In genomic region chr6:82402501-82403495, GRCm38 (mm10) we compare ENCODE assay signal across 8 mouse cellular contexts. TPM values are rescaled to one million over a fixed set of nuclear protein-coding genes. Genes with fewer than 3 reads are reported as not detected.
DNase-seq lines count a peak whose midpoint lies in the region; ATAC-seq and TF ChIP-seq lines count a peak whose summit lies in the region.

No protein-coding gene starts in this region.

- no peak overlapping the region for H3K27ac ChIP-seq in left cerebral cortex, adult 2 months
- H3K27ac ChIP-seq in midbrain, embryonic 12.5 days (replicated peaks) = peak overlapping the region; percentile 63

- H3K4me2 ChIP-seq in midbrain, embryonic 12.5 days (replicated peaks) = peak overlapping the region; percentile 73

- TF ChIP-seq CTCF in left cerebral cortex, adult 2 months (IDR thresholded peaks at IDR 0.05) = no peak; the same call in 1 of the 2 replicates

- H3K27me3 ChIP-seq in midbrain, embryonic 12.5 days = peaks cover 48% of the 10 kb centered on the region

- peaks cover 27% of the 10 kb centered on the region for H3K4me1 ChIP-seq in midbrain, embryonic 12.5 days

- H3K36me3 ChIP-seq in midbrain, embryonic 12.5 days = no peaks in the 10 kb centered on the region

- peak overlapping the region; percentile 39 for H3K9ac ChIP-seq in midbrain, embryonic 12.5 days (replicated peaks)

- ATAC-seq in midbrain, embryonic 12.5 days (ENCODE audit: low FRiP score, low read depth) = peak; percentile 41
- no peak for ATAC-seq in CD4-positive, CD25-positive, alpha-beta regulatory T cell, adult 4 months

- peak overlapping the region; percentile 40 for H3K4me3 ChIP-seq in left cerebral cortex, adult 2 months
- peak overlapping the region; percentile 40 for H3K4me3 ChIP-seq in midbrain, embryonic 12.5 days

- intact Hi-C loops in left cerebral cortex, adult 2 months (cut with DNase I) = no loop called here
- intact Hi-C loops in left cerebral cortex, postnatal 25 days (cut with DNase I) = no loop called here

- H3K9me3 ChIP-seq in midbrain, embryonic 12.5 days = no peaks in the 10 kb centered on the region

- DNase-seq in left cerebral cortex, adult 2 months (ENCODE audit: extremely low spot score in 1 of 2, low spot score in 2 of 2) = peak; percentile 21 to 33
- DNase-seq in left cerebral cortex, adult 11 months (ENCODE audit: low spot score) = no peak
- DNase-seq in cerebellum, postnatal 25 days = peak; percentile 47 to 64
- DNase-seq in frontal cortex, postnatal 10 days (ENCODE audit: low spot score in 2 of 2) = peak; percentile 21 to 38
- peak; percentile 20 to 34 for DNase-seq in left cerebral cortex, postnatal 25 days (ENCODE audit: low spot score in 2 of 2)
- no peak for DNase-seq in gastrocnemius, adult 18-20 months (ENCODE audit: low spot score)

- 1% methylated on average over 34 of the region's 34 CpGs for WGBS in midbrain, embryonic 12.5 days

RNA-seq across cellular contexts. Expression of gene Tacr1, which starts 0.7 kb away (rescaled TPM):
- 1 to 10 TPM; 2.0 to 3.5 TPM for total RNA-seq in left cerebral cortex, adult 2 months (2021)
- total RNA-seq in left cerebral cortex, postnatal 25 days (2021) = 1 to 10 TPM; 2.5 to 4.7 TPM
- polyA plus RNA-seq in midbrain, embryonic 12.5 days (2016; fragmentation: Nextera tagmentation; extraction: Ambion mirVana) = 1.5 and 2.9 TPM in 2 replicates
- not detected for polyA plus RNA-seq in CD4-positive, CD25-positive, alpha-beta regulatory T cell, adult 4 months (2017; shearing (Covaris generic))
- total RNA-seq in gastrocnemius, adult 18-20 months (2021) = not detected

Comparison
In these comparisons a context has a peak if more than half of its experiments do, and no peak if none do; other contexts are left out.
1. DNase-seq: peak in left cerebral cortex, adult 2 months (2 of 2), cerebellum, postnatal 25 days (2 of 2), frontal cortex, postnatal 10 days (2 of 2) and left cerebral cortex, postnatal 25 days (2 of 2); none in left cerebral cortex, adult 11 months (single experiment) and gastrocnemius, adult 18-20 months (single experiment).